Mouse (Mus musculus) MEL-GATA-1-ER (cell line): Measurements from ENCODE around the gene Clec1b.

Source experiments
- DNase-seq: peaks from one replicate; pipeline ENCODE4 v3.0.0-alpha.2; 2012; ENCODE audit warnings: low read depth; ENCODE audit errors: extremely low read depth

Clec1b gene

DNA sequence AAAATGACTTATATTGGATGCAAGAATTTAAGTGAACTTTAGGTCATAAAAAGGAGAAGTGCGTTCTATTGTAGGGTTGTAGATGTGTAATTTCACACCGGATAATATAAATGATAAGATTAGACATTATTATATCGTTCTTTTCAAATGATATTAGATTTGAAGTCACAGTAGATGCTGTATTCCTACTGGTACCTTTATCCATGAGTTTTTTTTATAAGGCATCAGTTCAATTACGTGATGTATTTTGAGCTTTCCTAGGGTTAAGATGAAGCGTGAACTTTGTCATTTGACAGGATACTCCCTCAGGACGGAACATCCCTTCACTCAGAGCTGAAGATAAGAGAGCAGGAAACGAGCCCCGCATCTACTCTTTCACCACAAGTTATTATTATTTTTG is at the start of gene Clec1b:
Gene Clec1b, plus strand, starts transcription at position 301 of the 400 bp plus-strand sequence.
- no peak for DNase-seq

- DNase-seq: peak; percentile 89
These were observed 47.4 kb upstream of the Clec1b start for GRCm38 (mm10) chr6:129349524-129350352.

GRCm38 (mm10) chr6:129351091-129351490 is 46.0 kb upstream of the Clec1b start:
- no peak for DNase-seq

DNA sequence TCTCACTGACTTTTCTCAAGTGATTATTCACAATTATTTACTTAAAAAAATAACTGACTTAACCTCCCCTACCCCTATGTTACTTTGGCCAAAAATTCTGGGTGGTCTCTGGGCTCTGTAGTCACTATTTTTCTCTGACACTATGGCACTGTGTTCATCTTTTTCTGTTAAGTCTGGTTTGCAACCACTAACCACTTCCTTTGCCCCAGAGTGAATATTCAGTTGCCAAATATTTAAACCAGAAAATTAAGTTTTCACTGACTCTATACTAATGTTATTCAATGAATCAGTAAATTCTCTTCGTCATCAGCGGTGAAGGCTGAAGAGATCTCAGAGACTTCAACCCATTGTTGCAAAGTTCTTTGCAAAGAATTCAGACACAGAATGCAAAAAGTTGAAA is 41.3 kb upstream of the Clec1b start:
- no peak for DNase-seq

DNA sequence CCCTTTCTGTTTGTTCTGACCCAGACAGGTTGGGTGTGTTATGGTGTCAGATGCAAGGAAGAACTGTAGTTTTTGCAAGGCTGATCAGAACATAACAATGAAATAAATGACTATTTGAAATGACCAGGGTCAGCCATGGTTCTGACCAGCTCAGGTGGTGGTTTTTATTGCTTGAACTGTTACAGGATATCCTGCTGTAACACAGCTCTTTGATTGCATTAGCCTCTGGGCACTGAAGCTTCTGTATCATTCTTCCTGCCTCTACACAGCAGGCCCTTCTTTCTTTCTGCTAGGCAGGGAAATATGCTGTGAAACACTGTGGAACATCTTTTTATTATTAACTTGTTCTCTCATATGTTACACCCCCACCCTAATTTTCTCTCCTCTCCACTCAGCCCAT is 40.7 kb upstream of the Clec1b start:
- DNase-seq: no peak

DNA sequence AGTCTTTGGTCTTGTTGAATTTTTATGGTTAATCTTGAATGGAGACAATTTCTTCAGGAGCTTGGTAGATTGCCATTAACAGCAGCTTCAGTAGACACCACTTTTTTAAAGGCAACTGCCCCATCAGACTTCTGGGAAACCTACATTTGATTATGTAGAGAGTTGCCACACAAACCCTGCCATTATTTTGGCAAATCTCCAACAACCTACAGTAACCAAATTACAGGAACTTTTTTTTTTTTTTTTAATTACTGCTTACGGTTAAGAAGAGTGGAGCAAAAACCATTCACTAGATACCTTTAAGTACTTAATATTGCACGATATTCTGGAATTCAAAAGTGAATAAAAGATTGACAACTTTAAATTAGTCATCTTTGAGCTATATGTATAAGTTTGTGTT is 37.6 kb upstream of the Clec1b start:
- no peak for DNase-seq

GRCm38 (mm10) chr6:129363942-129364341 is 33.2 kb upstream of the Clec1b start:
- DNase-seq: no peak

DNA sequence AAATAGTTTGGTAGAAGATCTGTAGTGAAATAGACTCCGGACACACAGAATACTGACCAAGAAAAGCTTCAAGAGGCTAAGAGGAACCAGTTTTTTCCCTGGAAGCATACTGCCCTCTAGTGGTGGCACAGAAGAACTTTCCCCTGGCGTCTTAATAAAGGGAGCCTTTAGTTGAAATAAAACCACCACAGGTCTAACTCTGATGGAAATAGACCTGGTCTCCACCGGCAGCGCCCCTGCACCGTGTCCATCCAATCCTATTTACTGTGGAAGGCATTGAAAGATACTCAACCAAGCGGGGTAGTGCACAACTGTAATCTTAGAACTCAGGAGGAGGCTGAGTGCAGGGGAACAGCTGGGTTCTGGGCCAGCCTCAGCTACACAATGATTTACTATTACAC is 31.1 kb upstream of the Clec1b start:
- DNase-seq: peak; percentile 50

GRCm38 (mm10) chr6:129369374-129370132 is 27.5 kb upstream of the Clec1b start:
- DNase-seq: no peak

GRCm38 (mm10) chr6:129374937-129375471 is 22.1 kb upstream of the Clec1b start:
- DNase-seq: no peak

- DNase-seq: no peak
These were observed 16.6 kb upstream of the Clec1b start for GRCm38 (mm10) chr6:129380454-129380853.

GRCm38 (mm10) chr6:129381736-129382135 is 15.4 kb upstream of the Clec1b start:
- no peak for DNase-seq

DNA sequence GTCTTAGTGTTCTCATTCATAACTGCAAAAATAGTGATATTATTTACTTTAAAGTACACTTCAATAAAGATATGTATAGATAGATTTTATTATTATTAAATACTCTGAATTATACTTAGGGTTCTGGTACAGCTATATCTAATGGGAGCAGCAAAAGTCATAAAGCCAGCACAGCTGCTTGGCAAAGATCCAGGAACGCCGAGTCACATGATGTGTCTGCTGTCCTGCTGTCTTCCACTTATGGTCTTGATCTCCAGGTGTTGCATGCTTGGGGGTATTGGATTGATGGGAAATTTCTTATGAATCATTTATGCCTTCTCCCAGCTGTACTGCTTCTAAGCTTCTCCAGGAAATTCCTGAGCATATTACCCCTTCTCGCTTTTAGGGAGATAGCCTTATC is 13.6 kb upstream of the Clec1b start:
- no peak for DNase-seq

DNA sequence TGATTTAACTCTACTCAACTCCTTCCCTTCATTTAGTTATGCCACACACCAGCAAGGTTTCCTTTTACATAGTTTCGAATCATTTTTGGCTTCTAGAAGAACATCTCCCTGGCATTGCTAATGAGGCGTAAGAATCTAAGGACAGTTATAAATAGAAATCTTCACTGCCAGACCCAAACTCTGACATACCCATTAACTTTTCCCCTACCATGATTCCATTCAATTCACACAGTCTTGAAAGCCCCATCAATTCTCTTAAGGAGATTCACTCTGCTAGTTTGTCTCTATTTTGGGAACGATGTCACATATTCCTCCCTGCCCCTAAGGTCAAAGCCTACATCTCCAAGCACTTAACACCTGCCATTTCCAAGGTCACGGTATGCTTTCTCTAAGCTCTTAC is 12.1 kb upstream of the Clec1b start:
- no peak for DNase-seq

DNA sequence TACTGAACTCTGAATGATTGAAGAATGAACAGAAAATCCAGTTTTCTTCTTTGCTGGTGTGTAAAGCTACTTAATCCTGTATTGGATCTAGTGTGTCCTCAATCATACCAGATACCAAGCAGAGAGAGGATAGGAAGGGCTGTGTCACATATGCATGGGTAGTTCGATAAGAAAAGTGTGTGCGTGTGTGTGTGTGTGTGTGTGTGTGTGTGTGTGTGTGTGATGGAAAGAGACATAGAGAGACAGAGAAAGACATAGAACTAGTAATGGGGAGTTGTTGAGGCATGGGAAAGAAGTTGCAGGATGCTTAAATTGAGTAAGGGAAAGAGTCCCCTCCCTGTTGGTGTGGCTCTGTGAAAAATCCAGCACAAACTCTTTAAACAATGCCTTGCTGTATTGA is 11.3 kb upstream of the Clec1b start, which contains the start of gene Clec12b:
Gene Clec12b, minus strand, starts transcription at position 101 of the 400 bp plus-strand sequence.
- no peak for DNase-seq

- no peak for DNase-seq
These were observed 3.9 kb upstream of the Clec1b start for GRCm38 (mm10) chr6:129393087-129393720.

DNA sequence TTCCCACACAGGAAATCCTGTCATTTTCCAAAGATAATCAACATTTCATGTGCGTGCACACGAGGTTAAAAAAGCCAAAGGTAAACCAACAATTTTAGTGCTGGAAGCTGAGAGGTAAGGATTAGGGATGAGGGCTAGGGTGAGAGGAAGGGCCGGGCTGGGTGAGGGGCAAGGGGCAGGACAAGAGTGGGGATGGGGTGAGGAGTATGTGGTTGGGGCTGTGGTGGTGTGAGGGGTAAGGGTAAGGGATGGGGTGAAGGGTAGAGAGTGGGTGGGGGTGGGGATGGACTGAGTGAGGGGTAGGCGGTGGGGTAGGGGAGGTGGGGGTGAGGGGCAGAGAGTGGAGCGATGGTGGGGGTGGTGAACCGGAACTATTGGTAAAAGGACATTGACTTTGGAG is 3.4 kb upstream of the Clec1b start:
- no peak for DNase-seq

DNA sequence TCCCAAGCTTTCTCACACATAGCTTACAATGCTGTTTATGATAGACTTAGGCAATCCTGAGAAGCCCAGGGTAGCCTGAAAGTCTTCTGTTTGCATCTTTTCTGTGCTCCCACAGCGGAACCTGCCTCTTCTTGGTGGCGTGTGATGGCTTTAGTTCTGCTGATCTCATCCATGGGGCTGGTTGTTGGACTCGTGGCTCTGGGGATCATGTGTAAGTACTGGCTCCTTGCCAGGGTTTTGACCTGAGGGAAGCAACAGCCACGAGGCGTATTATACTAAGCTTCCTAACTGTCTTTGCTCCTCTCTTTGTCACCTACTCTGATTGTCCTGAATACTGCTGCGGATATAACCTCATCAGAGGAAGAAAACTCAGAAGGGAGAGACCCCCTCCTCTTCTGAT is 2.8 kb downstream of the Clec1b start:
- no peak for DNase-seq

DNA sequence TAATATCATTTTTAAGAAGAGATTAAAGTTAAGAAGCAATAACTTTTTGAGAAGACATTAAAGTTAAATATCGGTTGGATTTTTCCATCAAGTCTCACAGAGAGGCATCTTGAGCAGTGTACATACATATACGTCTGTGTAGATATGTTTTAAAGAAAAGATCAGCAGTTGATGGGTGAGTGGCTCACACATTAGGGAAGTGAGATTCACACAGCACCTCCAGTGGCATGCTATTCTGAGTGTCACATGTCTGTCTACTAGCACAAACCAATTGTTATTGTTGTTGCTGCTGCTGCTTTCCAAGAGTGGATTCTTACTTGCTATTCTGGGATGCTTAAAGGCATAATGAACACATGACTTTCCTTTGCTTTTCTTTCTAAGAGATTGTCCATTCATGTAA is 5.3 kb downstream of the Clec1b start:
- DNase-seq: no peak

DNA sequence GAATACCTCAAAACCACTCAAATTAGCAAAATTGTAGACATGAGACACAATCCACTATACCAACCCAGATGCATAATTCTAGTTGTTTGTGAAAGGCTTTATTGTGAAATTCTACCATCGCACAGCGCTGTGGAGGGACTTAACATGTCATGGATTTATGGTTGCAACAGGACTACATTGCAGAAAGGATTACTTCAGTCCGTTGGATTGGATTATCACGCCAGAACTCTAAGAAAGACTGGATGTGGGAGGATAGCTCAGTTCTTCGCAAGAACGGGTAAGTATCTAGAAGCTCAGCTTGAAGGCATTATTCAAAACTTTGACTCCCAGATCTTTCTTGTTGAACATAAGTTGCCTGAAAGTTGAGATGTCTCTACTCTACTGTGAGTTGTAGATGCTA is 6.3 kb downstream of the Clec1b start:
- DNase-seq: no peak

- DNase-seq: no peak
These were observed 8.9 kb downstream of the Clec1b start for GRCm38 (mm10) chr6:129405999-129406398.

GRCm38 (mm10) chr6:129407324-129407723 is 10.2 kb downstream of the Clec1b start:
- no peak for DNase-seq
